Mouse (Mus musculus): ENCODE measurements around the gene Tubb2a.

Gene Tubb2a

GRCm38 (mm10) chr13:34077492-34078271, at the start of gene Tubb2a:
Gene Tubb2a (minus strand): TSS chr13:34078007.
- DNase-seq (ENCODE audit: low spot score) = peak; percentile 88

GRCm38 (mm10) chr13:34125711-34126110, 47.9 kb upstream of the Tubb2a start:
- no peak for DNase-seq (ENCODE audit: low spot score)

GRCm38 (mm10) chr13:34120536-34120935, 42.7 kb upstream of the Tubb2a start:
- no peak for DNase-seq (ENCODE audit: low spot score)

- DNase-seq (ENCODE audit: low spot score) = no peak
Observed at GRCm38 (mm10) chr13:34119406-34119805, 41.6 kb upstream of the Tubb2a start.

GRCm38 (mm10) chr13:34118816-34119215, 41.0 kb upstream of the Tubb2a start:
- no peak for DNase-seq (ENCODE audit: low spot score)

- no peak for DNase-seq (ENCODE audit: low spot score)
Observed at GRCm38 (mm10) chr13:34116508-34116907, 38.7 kb upstream of the Tubb2a start.

- DNase-seq (ENCODE audit: low spot score) = no peak
Observed at GRCm38 (mm10) chr13:34114654-34115053, 36.8 kb upstream of the Tubb2a start.

GRCm38 (mm10) chr13:34113086-34113485, 35.3 kb upstream of the Tubb2a start:
- DNase-seq (ENCODE audit: low spot score) = no peak

GRCm38 (mm10) chr13:34112369-34113081, 34.7 kb upstream of the Tubb2a start:
- no peak for DNase-seq (ENCODE audit: low spot score)

GRCm38 (mm10) chr13:34111878-34112277, 34.1 kb upstream of the Tubb2a start:
- no peak for DNase-seq (ENCODE audit: low spot score)

- no peak for DNase-seq (ENCODE audit: low spot score)
Observed at GRCm38 (mm10) chr13:34111019-34111418, 33.2 kb upstream of the Tubb2a start.

- DNase-seq (ENCODE audit: low spot score) = peak; percentile 53
Observed at GRCm38 (mm10) chr13:34109677-34110058, 31.9 kb upstream of the Tubb2a start.

GRCm38 (mm10) chr13:34109035-34109676, 31.3 kb upstream of the Tubb2a start:
- DNase-seq (ENCODE audit: low spot score) = no peak

- DNase-seq (ENCODE audit: low spot score) = no peak
Observed at GRCm38 (mm10) chr13:34106999-34107398, 29.2 kb upstream of the Tubb2a start.

GRCm38 (mm10) chr13:34106256-34106655, 28.4 kb upstream of the Tubb2a start:
- DNase-seq (ENCODE audit: low spot score) = no peak

GRCm38 (mm10) chr13:34105364-34105763, 27.6 kb upstream of the Tubb2a start:
- DNase-seq (ENCODE audit: low spot score) = no peak

GRCm38 (mm10) chr13:34101908-34102307, 24.1 kb upstream of the Tubb2a start:
- DNase-seq (ENCODE audit: low spot score) = no peak

- no peak for DNase-seq (ENCODE audit: low spot score)
Observed at GRCm38 (mm10) chr13:34101247-34101646, 23.4 kb upstream of the Tubb2a start.

- DNase-seq (ENCODE audit: low spot score) = no peak
Observed at GRCm38 (mm10) chr13:34100733-34101132, 22.9 kb upstream of the Tubb2a start.

GRCm38 (mm10) chr13:34097086-34097485, 19.3 kb upstream of the Tubb2a start:
- no peak for DNase-seq (ENCODE audit: low spot score)

- no peak for DNase-seq (ENCODE audit: low spot score)
Observed at GRCm38 (mm10) chr13:34096455-34096854, 18.6 kb upstream of the Tubb2a start.

GRCm38 (mm10) chr13:34095542-34096435, 18.0 kb upstream of the Tubb2a start:
- peak; percentile 32 for DNase-seq (ENCODE audit: low spot score)

All from retina, embryonic 14.5 days (tissue).